Mouse (Mus musculus) cerebellum, adult 2 months (tissue): ENCODE measurements around the gene Shisa5.

Experiments used
- CTCF ChIP-seq: fragments of 200-500 bp; IDR thresholded peaks from 2 replicates; pipeline ENCODE4 v1.5.1; 2011; ENCODE audit warnings: low read depth, mild to moderate bottlenecking, control low read depth, low read length, moderate library complexity, borderline replicate concordance; ENCODE audit not compliant: insufficient read depth
- POLR2A ChIP-seq: fragments of 200-500 bp; IDR thresholded peaks from 2 replicates; pipeline ENCODE4 v1.6.1; 2011; ENCODE audit warnings: low read length, control low read depth, borderline replicate concordance; ENCODE audit not compliant: insufficient read depth

DNA sequence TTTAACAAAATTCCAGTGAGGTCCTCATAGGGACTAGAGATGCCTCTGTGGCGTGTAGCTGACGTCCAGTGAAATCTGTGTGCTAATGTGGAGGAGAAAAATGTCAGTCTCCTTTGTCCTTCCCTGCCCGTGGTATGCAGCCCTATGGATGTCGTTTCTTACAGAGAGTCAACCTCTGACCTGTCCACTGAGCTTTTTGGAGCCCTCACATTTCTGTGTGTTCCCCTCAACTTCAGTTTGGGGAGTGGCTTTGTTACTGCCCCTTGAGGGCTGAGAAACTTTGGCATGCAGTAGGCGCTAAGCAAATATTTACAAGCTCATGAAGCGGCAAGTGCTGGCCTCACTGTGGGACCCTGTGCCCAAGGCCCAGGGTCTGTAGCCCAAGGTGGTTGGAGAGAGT, 58.9 kb downstream of the Shisa5 start:
- no peak for TF ChIP-seq POLR2A
- TF ChIP-seq CTCF = no peak
